Mouse (Mus musculus): Measurements from ENCODE around the gene Thra. TPM values are rescaled to one million over a fixed set of nuclear protein-coding genes. Genes with fewer than 3 reads are reported as not detected.

Gene Thra
- total RNA-seq, 2 experiments from 2014 or later, result 8.0 to 13.8 TPM

GRCm38 (mm10) chr11:98756711-98757110, 16.3 kb downstream of the Thra start:
- no peak for ATAC-seq (replicated peaks; ENCODE audit: low FRiP score, poor library complexity, severe bottlenecking)

- no peak for ATAC-seq (replicated peaks; ENCODE audit: low FRiP score, poor library complexity, severe bottlenecking)
Observed at GRCm38 (mm10) chr11:98761939-98762338, 21.5 kb downstream of the Thra start.

GRCm38 (mm10) chr11:98762756-98763501, 22.5 kb downstream of the Thra start:
- no peak for ATAC-seq (replicated peaks; ENCODE audit: low FRiP score, poor library complexity, severe bottlenecking)

GRCm38 (mm10) chr11:98763502-98763861, 23.0 kb downstream of the Thra start:
- no peak for ATAC-seq (replicated peaks; ENCODE audit: low FRiP score, poor library complexity, severe bottlenecking)

- no peak for ATAC-seq (replicated peaks; ENCODE audit: low FRiP score, poor library complexity, severe bottlenecking)
Observed at GRCm38 (mm10) chr11:98764091-98764490, 23.7 kb downstream of the Thra start.

- no peak for ATAC-seq (replicated peaks; ENCODE audit: low FRiP score, poor library complexity, severe bottlenecking)
Observed at GRCm38 (mm10) chr11:98764746-98765145, 24.3 kb downstream of the Thra start.

- ATAC-seq (replicated peaks; ENCODE audit: low FRiP score, poor library complexity, severe bottlenecking), result no peak
Observed at GRCm38 (mm10) chr11:98765421-98766309, 25.2 kb downstream of the Thra start.

GRCm38 (mm10) chr11:98766346-98766745, 25.9 kb downstream of the Thra start:
- ATAC-seq (replicated peaks; ENCODE audit: low FRiP score, poor library complexity, severe bottlenecking), result no peak

- ATAC-seq (replicated peaks; ENCODE audit: low FRiP score, poor library complexity, severe bottlenecking), result no peak
Observed at GRCm38 (mm10) chr11:98766816-98767215, 26.4 kb downstream of the Thra start.

- no peak for ATAC-seq (replicated peaks; ENCODE audit: low FRiP score, poor library complexity, severe bottlenecking)
Observed at GRCm38 (mm10) chr11:98767276-98767675, 26.8 kb downstream of the Thra start.

GRCm38 (mm10) chr11:98767713-98768112, 27.3 kb downstream of the Thra start:
- ATAC-seq (replicated peaks; ENCODE audit: low FRiP score, poor library complexity, severe bottlenecking), result no peak

GRCm38 (mm10) chr11:98768127-98769006, 27.9 kb downstream of the Thra start:
- no peak for ATAC-seq (replicated peaks; ENCODE audit: low FRiP score, poor library complexity, severe bottlenecking)

- no peak for ATAC-seq (replicated peaks; ENCODE audit: low FRiP score, poor library complexity, severe bottlenecking)
Observed at GRCm38 (mm10) chr11:98769007-98769954, 28.8 kb downstream of the Thra start.

GRCm38 (mm10) chr11:98770096-98770975, 29.9 kb downstream of the Thra start:
- no peak for ATAC-seq (replicated peaks; ENCODE audit: low FRiP score, poor library complexity, severe bottlenecking)

- no peak for ATAC-seq (replicated peaks; ENCODE audit: low FRiP score, poor library complexity, severe bottlenecking)
Observed at GRCm38 (mm10) chr11:98771131-98771530, 30.7 kb downstream of the Thra start.

GRCm38 (mm10) chr11:98771844-98772525, 31.5 kb downstream of the Thra start:
- ATAC-seq (replicated peaks; ENCODE audit: low FRiP score, poor library complexity, severe bottlenecking), result no peak

GRCm38 (mm10) chr11:98772667-98773171, 32.3 kb downstream of the Thra start:
- ATAC-seq (replicated peaks; ENCODE audit: low FRiP score, poor library complexity, severe bottlenecking), result no peak

Data from erythroid progenitor cell, adult 5-6 weeks (primary cell).